Mouse (Mus musculus): ENCODE measurements around the gene Pltp.
A peak's percentile ranks its signal among the peaks of the same experiment; 100 is the strongest.

Gene Pltp

DNA sequence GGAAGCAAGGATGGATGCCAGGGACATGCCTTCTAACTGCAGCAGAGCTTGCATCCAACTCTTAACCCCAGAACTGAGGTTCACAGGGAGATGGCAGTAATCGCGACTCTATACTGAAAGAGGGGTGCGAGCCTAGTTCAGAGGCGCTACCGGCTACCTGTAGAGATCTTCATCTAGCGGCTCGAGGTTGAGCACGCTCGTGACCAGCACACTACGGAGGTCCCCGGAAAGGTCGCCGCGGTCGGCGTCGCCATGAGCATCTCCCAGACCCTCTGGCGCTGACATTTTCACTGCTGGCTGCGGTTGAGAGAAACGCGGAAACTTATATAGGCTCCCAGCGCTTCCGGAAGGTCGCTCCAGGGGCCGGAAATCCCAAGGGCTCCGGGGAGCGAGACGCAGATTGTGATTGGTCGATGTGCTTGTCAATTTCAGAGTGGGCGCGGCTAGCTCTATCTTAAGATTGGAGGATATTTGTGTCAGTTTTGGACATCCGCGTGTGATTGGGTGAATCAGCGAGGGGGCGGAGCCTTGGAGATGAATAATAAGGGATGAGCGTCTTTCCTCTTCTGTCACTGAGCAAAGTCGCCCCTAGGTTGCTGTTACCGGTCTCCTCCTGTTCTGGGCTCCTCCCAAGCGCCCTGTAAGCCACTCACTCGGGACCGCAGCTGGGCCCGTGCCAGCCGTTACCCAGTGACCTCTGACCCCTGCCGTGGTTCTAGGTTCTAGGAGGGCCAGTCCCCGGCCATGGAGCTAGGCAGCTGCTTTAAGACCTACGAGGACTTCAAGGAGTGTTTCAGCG, 52.8 kb downstream of the Pltp start, which contains the start of the genes Acot8 and Zswim3:
Gene Acot8, minus strand, starts transcription at position 350 of the 799 bp plus-strand sequence.
Gene Zswim3, plus strand, starts transcription at position 566 of the 799 bp plus-strand sequence.
- peak; percentile 100 for DNase-seq

DNA sequence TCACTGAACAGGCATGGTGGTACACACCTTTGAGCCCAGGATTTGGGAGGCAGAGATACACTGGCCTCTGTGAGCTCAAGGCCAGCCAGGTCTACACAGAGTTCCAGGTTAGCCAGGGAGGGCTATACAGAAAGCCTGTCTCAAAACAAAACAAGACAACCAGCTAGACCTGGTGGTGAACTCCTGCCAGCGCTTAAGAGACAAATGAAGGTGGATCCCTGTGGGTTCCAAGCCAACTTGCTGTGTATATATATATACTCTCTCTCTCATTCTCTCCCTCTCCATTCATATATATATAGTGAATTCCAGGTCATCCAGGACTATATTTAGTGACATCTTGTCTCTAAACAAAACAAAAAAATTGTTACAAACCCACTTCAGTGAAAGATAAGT, 53.6 kb downstream of the Pltp start:
- DNase-seq, result no peak

DNA sequence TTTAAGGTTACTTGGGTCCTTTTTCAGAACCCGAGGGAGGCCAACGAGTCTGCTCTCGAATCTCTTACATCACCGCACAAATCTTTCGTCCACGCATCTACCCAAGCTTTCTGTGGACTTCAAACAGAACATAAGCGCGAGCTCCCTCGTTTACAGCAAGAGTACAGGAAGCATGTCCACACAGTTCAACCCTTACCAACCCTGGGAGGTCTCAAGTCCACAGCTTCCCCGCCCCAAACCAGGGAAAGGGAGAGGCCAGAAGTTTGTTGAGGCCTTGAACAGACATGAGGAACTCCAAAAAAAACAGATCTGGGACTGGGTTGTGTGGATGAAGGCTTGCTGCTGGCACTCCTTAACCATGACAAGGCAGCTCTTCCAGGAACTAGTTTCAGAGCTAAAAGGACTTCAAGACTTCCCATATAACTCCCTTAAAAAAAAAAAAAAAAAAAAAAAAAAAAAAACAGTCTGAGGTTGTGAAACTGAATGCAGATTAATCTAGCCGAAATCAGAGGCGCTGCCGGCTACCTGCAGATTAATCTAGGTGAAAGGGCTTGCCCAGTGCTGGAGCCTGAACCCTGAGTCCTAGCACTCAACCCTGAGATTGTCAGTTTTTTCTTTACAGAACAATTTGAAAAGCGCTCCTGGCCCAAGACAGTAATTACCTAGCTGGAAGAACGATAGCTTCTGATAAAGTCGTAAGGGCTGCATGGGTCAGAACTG, 54.1 kb downstream of the Pltp start:
- no peak for DNase-seq

DNA sequence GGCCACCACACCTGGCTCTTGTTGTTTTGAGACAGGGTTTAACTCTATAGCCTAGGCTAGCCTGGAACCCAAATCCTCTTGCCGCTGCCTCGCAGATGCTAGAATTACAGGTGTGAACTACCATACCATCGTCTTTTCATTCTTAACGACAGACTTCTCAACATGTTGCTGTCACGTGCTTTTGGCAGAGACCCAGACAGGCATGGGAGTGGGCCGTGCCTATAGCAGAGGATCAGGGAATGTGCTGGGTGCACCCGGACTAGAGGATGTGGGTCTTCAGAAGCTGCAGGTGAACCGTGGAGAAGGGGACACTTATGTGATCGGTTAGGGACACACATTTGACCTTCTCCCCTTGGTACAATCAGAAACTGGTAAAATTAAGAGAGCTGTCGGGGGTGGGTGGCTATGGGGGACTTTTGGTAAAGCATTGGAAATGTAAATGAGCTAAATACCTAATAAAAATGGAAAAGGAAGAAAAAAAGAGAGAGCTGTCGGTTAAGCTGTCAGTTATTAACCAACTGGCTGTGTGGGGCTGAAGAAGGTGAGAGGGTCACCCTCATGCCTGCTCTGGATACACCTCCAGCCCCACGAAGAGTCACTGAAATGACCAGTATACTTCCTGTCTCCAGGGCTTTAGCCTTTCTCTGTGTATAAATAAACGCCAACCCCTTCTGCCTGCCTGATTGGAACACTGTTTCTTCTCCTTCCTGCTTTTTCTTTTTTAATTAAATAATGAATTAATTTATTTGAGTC, 57.1 kb downstream of the Pltp start:
- no peak for DNase-seq

DNA sequence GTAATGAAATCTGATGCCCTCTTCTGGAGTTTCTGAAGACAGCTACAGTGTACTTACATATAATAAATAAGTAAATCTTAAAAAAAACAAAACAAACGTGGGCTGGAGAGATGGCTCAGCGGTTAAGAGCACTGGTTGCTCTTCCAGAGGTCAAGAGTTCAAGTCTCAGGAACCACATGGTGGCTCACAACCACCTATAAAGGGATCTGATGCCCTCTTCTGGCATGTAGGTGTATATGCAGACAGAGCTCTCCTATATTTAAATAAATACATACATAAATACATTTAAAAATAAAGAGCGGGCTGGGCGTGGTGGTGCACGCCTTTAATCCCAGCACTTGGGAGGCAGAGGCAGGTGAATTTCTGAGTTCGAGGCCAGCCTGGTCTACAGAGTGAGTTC, 59.0 kb downstream of the Pltp start:
- peak; percentile 44 for DNase-seq

DNA sequence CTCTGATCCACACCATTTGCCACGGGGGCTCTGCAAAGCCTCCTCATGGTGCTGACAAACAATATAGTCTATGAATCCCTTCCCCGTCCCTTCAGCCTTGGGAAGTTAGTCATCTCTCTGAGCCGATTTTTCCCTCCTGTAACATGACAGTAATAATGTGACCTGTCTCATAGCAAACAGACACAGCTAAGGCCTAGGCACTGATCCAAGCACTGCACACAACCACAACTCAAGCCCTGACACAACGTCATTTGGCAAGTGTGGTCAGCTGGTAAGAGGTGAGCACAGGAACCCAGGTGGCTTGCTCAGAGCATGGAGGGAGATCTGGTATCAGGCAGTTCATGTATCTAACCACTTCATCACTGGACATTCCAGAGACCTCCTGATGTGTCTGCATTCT, 61.6 kb downstream of the Pltp start:
- DNase-seq, result no peak

DNA sequence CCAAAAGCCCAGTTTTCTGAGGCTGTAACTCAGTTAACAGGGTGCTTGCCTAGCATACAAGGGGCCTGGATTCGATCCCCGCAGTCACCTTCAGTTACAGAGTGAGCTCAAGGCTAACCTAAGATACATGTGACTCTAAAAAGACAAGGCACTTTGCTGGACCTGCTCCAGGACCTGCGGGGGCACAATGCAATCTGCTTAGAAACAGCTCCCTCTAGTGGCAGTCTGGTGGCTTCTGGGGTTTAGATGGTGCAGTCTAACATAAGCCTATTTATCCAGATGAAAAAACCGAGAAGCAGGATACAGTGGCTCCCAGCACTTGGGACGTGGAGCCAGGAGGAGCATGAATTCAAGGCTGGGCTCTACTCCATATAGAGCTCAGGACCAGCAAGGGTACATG, 63.2 kb downstream of the Pltp start:
- peak; percentile 95 for DNase-seq

DNA sequence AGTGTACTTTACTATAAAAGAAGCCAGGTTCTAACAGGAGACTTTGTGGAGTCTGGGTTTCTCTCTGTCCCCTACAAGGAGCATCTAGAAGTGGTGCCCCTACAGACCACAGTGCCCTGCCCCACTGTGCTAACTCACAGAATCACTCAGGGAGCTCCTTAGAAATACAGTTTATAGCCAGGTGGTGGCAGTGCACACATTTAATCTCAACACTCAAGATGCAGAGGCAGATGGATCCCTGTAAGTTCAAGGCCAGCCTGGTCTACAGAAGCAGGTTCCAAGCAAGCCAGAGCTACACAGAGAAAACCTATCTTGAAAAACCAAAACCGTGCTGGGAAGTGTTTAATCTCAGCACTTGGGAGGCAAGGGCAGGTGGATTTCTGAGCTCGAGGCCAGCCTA, 63.7 kb downstream of the Pltp start:
- DNase-seq, result peak; percentile 38

DNA sequence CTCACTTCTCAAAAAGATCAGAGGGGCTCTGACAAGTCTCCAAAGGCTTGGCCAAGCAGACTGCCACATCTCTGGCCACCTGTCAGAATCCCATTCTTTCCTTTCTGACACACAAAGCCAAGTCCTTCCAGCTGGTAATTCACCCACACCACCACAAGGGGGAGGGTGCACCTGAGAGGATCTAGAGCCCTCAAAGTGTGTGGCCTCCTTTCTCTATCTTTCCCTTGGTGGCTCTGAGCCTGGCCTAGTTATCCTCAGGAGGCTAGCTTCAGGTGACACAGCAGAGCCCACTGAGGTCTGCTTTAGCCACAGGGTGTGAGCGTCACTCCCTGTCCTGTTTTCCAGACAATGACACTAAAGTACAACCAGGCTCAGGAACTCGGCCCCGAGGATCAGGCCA, 64.3 kb downstream of the Pltp start:
- peak; percentile 79 for DNase-seq

DNA sequence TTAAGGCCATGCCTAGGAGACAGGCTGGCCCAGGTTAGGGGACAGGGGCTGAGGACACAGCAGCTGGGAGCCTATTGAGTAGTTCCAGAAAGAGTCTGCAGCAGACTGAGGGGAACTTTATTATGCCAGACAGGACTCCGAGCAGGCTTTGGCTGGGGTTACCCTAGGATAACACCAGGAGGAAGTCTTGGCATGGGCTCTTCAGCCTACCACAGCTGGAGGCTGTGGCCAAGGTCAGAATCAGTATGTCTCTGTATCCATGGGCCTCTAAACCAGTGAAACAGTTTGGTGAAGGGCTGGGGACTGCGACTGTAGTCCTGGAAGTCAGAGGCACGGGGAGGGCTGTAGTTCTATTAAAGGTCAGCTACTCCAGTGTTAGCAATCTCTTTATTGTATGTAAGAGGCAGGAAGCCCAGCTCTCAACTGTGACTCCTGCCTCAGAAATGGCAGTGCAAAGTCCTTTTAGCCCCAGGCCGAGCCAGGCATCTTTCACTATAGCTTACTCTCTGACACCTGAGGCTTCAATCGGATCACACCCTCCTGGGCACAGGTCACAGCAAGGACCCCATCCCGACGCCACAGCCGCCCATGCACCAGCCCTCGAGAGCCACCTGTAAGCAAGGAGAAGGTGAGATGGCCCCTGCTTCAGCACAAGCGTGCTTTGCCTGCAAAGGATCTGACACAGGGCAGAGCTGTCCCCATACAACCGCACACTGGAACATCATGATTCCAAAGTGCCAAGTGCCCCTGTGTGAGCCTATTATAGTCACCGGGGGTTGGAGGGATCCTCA, 64.9 kb downstream of the Pltp start:
- DNase-seq, result no peak

DNA sequence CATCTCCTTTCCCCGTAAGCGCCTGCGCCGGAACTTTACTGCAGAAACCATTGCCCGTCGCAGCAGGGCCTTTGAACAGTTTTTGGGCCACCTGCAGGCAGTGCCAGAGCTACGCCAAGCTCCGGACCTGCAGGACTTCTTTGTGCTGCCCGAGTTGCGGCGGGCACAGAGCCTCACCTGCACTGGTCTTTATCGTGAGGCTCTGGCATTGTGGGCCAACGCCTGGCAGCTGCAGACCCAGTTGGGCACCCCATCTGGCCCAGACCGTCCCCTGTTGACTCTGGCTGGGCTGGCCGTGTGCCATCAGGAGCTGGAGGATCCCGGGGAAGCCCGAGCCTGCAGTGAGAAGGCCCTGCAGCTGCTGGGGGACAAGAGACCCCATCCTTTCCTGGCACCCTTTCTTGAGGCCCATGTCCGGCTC, 65.7 kb downstream of the Pltp start:
- DNase-seq, result no peak

DNA sequence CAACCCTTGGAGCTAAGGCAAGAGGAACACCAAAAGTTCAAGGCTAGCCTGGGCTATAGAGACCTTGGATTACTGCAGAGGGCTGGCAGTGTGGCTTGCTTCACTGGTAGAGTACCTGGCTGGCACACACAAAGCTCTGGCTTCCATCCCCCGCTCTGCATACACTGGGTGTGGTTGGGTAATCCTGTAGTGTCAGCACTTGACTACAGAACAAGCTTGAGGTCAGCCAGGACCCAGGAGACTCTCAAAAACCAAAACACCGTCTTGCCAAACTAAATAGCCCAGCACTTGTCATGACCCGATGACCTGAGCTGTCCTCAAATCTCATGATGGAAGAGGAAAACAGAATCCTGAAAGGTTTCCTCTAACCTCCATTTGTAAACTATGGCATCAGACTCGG, 67.1 kb downstream of the Pltp start:
- DNase-seq, result peak; percentile 87

Measured in lung, postnatal 36 days (tissue).